Mouse (Mus musculus) layer of hippocampus, postnatal 10 days (tissue): ENCODE measurements around the gene Smim1. TPM values are rescaled to one million over a fixed set of nuclear protein-coding genes. Genes with fewer than 3 reads are reported as not detected.
A peak's percentile ranks its signal among the peaks of the same experiment; 100 is the strongest.

Source experiments
- DNase-seq, 2 experiments: peaks; one replicate each; pipeline ENCODE4 v3.0.0; 2021; ENCODE audit warnings: low spot score in 2 of 2
- long read RNA-seq: library from polyadenylated mRNA; stranded (forward); transcript quantifications from one replicate; pipeline ENCODE4 v2.0.0, GENCODE M21; 2023
- total RNA-seq, 2 experiments: library from RNA; stranded (reverse); gene quantifications; 2 replicates each; pipeline ENCODE4 v1.2.3; 2021

Smim1 gene
- 1 to 10 TPM; 3.4 to 5.8 TPM for total RNA-seq
- long read RNA-seq, partial matches to known transcripts = 0 of 3 reads
- long read RNA-seq, other reads (novel, unspliced or antisense) = 1 of 3 reads

DNA sequence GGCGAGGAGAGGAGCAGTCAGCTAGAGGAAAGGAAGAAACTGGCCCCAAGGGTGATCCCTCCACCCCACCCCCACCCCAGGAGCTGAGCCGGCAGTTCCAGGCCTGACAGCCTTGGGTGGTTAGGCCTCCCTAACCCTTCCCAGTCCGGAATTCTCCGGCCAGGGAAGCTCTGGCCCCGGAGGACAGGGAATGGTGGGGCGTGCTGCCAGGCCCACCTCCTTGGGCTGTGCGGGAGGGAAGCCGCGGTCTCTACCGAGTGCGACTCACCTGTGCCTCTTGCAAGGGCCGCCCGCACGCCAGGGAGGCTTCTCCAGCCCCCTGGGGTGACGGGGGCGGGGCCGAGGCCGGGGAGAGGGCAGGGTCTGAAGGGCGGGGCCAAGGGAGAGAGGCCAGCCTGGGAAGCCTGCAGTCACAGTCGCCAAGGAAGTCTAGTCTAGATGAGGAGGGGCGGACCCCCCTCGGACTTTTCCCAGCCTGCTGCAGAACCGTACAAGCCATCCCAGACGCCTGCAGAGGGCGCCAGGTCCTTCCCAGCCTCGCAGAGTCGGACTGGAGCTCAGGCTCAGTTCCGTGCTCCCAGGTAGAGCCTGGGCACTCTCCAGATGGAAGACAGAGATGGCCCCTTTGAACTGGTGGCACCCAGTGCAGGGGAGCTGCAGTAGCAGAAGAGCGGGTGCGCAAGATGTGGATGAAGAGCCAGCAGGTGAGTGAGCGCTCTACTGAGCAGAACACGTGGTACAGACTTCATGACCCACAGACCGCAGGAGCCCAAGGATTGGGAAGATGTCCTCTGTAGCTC is at the start of gene Smim1:
Smim1 (minus strand) TSS at position 590 of the 800 bp plus-strand sequence.
- DNase-seq = peak; percentile 66 to 70

DNA sequence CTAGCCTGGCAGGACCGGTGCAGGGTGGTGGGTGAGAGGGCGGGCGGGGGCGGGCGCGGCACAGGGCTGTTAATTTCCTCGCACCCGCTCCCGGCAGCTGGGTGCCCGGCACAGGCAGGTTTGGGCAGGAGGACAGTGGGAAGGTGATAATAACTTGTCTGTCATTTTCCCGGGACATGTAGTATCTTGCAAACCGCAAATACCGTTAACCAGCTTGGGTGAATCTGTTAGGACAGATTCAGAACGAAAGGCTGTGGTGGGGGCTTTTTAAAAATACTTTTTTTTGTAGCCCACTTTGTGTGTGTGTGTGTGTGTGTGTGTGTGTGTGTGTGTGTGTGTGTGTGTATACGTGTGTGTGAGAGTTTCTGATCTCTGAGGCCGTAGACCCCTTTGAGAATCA is 45.9 kb upstream of the Smim1 start:
- no peak for DNase-seq

DNA sequence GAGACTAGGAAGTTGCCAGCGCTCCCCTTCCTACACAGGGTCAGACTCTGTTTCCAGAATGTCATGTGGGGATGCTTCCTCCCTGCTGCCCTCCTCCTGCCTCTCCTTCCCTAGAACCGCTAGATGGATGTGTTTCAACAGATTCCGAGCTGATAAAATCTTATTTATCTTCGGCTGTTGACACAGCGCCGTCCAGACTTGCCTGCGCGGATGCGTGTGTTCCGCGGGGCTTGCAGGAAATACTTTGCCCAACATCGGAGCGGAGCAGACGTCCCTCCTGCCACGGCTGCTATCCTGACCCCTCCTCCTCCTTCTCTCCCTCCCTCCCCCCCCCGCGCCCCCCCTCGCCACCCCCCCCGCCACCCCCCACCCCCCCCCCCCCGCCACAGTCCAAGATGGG is 45.5 kb upstream of the Smim1 start:
- no peak for DNase-seq

DNA sequence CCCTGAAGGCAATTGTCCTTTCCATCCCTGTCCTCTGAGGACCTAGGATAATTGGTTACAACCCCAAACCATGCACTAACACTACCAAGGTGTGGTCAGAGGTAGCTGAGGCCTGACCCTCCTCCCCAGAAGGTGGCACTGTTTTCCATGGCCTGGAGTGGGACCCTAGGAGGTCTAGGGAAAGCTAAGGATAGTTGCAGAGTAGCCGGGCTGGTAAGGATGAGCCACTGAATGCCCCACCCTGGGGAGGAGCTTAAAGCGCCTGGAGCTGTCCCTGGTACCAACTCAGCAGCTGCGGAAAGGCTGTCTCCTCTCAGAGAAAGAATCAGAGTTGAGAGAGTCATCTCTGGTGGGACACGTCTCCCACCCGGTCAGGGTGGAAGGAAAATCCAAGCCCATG is 44.9 kb upstream of the Smim1 start:
- peak in 1 of 2 experiments; percentile 31 for DNase-seq

DNA sequence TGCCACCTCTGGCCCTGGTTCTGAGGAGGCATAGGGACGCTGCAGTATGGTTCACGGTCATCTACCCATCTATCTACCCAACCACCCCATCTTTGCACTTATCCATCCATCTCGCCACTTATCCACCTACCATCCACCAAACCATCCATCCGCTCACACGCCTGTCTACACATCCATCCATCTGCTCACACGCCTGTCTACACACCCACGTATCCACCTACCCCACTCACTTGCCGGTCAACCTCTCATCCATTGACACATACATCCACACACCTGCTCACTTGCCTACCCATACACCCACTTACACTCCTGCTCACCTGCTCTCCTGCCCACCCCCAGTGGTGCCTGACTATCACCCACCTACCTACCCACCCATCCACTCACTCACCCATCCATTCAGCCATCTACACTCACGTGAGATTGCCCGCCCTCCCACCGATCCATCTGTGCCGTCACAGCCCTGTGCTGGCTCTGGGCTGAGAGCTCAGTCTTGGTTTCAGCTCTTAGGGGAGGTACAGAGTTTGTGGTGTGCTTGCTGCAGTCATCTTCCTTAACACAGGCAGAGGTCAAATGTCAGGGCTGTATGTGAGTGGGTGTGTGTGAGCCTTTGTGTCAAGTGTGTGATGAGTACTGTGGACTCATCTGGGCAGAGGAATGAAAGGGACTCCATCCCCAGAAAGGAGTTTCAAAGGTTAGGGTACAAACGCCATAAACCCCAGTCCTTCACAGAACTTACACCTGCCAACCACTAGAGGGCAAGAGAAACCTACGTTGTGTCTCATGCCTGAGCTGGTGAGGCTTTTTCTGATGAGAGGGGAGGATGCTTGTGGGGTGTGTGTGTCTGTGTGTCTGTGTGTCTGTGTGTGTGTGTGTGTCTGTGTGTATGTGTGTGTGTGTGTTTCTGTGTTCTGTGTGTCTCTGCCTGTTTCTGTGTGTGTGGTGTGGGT is 39.1 kb upstream of the Smim1 start:
- peak in 1 of 2 experiments; percentile 33 for DNase-seq

DNA sequence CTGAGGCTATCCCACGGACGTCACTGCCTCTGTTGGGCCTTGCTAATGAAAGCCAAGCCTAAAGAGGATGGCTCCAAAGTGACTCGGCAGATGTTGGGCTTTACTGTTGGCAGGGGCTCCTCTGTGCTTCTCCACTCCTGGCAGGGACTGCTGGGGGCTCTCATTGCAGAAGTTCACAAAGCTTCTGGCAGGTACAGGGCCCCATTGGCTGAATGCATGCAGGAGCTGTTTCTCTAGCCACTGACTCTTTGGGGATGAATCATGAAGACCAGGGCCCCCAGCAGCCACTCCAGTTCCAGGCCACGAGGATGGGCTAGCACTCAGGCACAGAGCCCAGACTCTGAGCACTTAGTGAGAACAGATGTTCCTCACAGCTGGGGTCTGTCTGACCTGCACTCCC is 31.7 kb upstream of the Smim1 start:
- no peak for DNase-seq

DNA sequence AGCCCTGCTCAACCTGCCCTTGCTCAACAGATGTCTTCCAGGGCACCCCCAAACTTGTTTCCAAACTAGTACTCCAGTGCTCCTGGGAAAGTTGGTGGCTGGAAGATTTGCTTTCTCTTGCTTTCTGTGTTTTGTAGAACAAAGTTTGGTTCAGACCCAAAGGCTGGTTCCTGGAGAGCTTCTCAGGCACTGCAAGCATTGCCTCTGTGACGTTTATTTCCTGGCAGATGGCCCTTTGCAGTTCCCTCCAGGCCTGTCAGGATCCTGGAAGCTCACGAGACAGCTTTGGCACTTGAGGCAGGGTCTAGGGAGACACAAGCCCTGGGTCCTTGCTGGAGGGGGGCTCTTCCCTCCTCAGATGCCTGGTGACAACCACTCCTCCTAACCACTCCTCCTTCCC is 30.6 kb upstream of the Smim1 start:
- no peak for DNase-seq

DNA sequence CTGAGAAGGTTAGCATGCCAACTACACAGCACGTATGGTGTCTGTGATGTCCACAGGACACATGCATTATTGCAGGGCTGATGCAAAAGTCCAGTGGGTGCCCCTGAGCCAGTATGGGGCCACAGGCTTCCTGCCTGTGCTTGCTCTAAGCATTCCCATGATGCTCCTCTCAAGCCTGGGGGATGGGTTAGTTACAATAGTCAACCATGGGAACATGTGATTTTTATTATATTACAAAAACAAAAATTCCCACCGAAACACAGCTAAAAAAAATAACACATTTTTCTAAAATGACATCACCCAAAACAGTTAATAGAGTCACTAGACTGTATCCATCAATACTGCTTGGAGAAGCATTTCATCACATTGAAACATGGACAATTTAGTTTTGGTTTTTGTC is 30.0 kb upstream of the Smim1 start:
- DNase-seq = no peak

DNA sequence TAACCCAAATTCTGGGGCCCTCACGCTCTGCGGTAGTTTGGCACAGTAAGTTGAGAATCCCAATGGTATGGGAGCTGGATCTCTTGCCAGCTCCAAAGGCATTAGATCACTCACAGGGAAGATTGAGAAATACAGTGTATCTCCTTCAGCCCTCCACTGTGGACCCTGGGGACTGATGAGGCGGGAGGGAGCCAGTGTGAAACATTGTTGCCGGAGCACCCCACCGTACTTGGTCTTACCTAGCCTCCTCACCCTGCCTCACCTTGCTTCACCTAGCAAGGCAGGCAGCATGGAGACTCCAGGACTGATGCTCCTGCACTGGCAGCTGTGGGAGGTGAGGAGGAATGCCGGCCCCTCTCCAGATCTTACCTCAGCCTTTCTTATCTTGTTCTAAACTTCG is 29.5 kb upstream of the Smim1 start:
- no peak for DNase-seq

DNA sequence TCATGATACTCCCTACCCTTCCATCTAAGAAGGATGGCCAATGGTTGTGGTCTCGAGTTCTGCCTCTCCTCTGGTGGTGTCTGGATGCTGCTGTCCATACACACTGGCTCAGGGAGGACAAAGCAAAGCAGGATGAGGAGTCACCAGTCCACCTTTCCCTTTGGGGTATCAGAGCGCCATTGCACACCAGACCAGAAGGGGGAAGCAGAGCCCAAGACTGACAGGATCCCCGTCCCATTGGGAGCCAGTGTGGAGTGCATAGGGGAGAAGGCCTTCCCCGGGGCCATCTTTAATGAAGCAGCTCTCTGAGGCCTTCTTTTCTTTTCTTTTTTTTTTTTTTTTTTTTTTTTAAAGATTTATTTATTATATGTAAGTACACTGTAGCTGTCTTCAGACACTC is 27.0 kb upstream of the Smim1 start:
- DNase-seq = no peak

DNA sequence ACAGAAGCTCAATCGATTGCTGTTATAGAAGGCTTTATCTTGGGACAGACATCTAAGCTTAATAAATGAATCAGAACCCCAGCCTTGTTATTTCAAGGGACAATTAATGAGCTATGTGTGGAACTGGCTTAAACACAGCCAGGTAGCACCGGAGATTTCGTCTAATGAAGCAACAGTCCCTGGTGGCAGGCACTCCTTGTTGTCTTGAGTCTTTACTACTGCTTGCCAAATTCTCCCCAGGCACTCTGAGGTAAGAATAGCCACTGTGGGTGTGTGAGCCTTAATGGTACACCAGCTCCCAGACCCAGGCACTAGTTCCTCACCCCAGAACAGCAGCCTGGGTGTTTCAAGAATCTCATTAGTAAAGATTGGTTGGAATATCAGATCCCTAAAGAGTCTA is 25.4 kb upstream of the Smim1 start:
- DNase-seq = no peak

DNA sequence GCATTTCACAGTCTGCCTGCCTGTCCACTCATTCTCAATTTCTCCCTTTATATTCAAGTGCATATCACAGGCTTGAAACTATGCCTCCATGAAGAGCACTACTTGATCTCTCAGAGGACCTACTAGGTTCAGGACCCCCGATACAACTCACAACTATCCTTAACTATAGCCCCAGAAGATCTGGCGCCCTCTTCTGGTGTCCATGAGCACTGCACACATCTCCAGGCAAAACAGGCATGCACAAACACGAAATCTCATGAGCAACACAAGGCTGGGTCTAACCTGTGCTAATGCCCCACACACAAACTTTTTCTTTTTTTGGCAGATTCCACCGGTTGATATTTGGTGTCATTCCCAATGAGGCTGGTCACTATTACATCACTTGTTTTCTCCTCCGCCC is 19.8 kb upstream of the Smim1 start:
- no peak for DNase-seq

DNA sequence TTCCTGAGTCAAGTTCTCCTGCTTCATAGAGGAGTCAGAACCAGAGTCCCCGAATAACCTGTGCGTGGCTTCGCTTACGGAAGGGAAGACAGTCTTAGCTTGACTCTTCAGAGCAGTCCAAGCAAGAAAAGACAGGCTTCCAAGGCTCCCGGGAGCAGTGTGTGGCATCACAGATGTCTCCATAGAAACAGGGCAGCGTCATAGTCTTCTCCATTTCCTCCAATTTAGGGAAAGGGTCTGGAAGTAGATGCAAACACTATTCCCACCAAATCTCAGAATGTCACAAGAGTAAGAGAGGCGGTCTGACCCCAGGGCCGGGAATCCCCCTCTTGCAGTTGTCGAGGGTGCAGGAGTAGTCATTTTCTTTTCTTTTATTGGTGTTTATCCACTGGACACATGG is 16.5 kb upstream of the Smim1 start, which contains the start of gene Ccdc27:
Ccdc27 (minus strand) TSS at position 101 of the 400 bp plus-strand sequence.
- DNase-seq = no peak

DNA sequence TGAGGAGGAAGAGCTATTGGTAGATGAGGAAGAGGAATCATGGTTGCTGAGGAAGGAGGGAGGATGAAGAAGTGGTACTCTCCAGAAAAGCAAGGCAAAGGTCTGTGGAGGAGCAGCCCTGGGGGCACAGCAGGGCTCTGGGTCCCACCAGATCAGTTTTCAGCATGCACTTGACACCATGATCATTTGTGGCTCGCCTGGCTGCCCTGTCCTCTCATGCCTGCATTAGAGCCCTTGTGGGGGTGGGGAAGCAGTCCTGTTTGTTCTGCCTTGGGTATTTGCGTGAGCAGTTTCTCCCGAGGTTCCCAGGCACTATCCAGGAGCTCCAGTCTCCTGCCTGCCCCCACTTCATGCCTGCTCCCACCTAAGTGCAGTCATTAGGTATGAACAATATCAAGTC is 11.1 kb upstream of the Smim1 start:
- DNase-seq = no peak

DNA sequence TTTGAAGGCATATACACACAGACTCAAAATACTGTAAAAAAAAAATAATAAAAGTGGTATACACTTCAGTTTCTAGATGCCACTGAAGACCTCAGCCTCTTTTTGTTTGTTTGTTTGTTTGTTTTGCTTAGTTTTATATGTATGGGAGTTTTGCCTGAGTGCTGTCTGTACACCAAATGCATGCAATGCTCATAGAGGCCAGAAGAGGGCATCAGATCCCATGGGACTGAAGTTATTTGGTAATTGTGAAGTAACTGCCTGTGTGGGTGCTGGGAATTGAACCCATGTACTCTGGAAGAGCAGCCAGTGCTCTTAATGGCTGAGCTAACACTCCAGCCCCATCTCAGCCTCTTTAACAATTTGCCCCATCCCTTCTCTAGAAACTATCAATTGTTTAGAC is 2.6 kb upstream of the Smim1 start:
- no peak for DNase-seq

DNA sequence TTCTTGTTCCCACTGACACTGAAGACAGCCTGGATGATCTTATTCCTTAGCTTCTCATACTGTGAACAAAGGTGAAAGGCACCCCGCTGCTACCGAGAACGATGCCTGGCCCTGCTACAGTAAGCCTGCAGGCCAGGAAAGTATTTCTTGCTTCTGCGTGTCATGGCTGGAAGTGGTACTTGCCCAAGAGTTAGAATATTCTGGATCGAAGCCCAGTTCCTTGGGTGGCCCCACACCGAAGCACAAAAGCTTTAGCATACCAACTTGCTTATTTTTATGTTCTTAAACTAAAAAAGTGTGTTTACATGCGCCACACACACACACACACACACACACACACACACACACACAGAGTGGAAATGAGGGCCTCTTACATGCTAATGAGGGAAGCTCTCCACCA is 2.0 kb upstream of the Smim1 start:
- DNase-seq = no peak

DNA sequence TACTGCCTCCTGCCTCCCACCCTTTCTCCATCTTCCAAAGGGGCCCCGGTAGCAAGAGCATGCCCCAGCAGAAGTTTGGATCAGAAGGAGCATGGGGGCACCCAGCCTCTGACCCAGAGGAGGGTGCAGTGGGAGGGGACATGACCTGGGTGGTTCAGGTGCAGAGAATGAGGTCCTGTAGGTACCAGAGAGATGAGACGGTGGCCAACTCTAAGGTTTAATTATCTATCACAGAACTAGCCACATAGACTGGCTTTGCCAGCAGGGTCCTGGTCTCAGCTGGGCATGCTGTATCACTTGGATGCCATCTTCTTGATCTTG is 371 bp upstream of the Smim1 start:
- DNase-seq = no peak

DNA sequence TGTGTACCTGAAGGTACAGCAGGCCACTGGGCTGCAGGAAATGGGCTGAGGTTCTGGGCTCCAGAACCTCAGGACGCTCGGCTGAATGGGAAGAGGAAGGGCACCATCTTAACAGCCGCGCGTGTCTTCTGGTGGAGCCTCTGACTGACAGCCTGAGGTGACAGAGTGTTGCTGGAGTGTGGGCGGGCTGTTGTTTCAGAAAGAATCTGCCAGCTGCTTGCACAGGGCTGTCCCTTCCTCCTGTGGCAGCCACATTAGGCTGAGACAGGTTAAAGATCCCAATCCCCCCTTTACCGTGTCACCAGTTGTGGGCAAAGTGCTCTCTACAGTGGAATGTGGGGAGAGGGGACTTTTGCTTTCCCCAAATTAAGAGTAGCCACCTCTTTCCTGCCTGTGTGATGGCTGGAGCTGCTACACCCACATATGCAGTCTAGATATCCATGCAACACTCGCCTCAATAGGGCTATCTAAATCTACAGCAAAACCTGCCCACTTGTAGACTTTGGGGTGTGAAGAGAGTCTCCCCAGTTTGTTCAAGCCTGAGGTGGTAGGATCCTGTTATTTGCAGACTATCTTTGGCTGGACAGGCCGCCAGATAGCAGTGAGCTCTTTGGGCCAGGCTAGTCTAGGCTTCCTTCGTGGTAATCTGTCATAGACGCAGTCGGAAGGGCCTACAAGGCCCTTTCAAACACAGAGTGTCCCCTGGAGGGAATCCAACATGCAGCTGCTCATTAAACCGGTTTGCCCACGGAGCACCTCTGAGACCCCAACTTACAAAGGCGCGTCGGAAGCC is 1.1 kb downstream of the Smim1 start:
- peak in 1 of 2 experiments; percentile 17 for DNase-seq

DNA sequence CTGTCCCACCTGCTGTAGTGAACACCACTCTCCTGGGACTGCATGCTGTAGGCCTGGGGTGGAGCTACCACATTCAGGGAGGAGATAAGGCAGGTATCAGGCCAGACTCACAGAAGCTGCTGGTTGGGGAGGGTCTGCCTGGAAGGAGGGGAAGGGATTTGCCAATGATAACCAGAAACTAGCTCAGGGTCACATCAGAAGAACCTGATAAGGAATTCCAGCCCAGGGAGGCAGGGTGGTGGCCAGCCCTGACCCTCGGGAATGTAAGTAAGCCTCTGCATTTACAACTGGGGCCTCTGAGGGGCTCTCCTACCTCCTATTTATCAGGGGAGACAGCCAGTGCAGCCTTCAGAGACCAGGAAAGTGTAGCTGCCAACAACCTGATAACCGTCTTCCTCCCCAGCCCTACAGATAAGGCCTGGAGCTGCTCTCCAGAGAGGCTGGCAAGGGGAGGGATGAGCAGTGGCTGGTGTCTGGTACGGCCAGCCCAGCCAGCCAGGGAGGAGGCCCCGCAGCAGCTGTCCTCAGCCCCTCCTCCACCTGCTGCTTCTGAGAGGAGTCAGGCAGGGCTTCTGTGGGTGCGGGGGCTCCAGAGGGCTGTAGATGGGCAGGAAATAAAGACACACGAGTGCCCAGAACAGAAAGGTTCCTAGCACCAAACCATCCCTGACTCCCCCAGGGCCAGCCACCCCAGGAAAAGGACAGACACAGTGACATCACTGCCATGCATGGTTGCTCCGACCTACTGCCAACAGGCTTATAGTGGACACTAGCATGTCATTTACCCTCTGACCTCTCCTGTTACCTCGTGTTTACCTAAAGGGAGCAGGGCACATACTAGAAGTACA is 2.1 kb downstream of the Smim1 start:
- DNase-seq = peak in 1 of 2 experiments; percentile 30

DNA sequence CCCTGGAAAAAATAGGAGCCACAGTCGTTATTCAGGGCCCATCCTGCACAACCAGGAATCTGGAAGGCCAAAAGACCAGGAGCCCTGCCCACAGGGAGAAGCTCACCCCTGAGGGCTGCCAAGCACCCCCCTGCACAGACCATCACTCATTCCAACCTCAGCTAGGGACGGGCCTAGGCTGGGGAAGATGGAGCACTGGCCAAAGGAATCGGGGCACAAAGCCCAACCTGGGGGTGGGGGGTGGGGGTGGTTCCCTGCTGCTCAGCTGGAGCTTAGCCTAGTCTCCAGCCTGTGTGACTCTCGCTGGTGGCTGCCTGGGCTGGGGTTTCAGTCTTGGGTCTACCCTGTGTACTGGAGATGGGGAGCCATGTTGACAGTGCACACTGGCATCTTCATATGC is 3.2 kb downstream of the Smim1 start:
- DNase-seq = peak in 1 of 2 experiments; percentile 32
